Mouse (Mus musculus): ENCODE results near the gene Lrrc2. TPM values are rescaled to one million over a fixed set of nuclear protein-coding genes. Genes with fewer than 3 reads are reported as not detected.

The Lrrc2 gene
- polyA plus RNA-seq (2014; fragmentation: Nextera tagmentation; extraction: Ambion mirVana): 1.3 and 1.5 TPM in 2 replicates

DNA sequence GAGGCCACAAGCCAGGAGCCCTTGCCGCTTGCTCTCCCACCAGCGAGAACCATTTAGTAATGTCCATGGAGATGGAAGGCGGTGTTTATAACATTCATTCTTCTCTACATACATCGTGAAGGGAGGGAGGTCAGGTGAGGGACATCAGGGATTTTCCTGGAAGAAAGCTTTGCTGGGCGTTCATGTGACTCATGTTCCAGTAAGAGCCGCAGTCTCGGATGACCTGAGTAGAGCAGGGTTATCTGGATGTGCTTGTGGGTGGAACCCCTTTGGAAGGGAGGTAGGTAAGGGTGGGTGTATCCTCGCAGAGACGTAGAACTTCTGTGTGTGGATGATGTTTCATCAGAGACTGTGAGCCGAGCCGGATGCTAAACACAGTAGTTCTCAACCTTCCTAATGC is at the start of gene Lrrc2:
Gene Lrrc2, plus strand, starts transcription at position 149 of the 400 bp plus-strand sequence.
- H3K27ac ChIP-seq (ENCODE audit: low read depth, low read length): no peak within 1 kb of the TSS

DNA sequence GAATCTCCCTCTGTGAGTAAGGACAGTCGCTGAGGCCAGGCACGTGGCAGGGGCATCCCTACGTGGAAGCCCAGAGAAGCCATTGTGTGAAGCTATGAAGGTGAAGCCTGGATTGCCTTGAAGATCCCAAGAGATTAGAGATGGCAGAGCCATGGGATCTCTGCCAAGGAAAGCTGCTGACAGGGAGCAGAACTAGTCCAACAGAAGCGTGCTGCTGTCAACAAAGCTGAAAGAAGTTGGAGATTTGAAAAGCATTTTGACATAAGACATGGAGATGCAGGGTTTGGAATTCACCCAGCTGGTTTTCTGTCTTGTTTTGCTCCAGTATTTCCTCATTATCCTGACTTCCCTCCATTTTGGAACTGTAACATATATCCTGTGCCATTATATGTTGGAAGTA is 49.1 kb upstream of the Lrrc2 start:
- ATAC-seq (ENCODE audit: low read depth): no peak
- H3K36me3 ChIP-seq (ENCODE audit: control insufficient read depth, insufficient read depth, low read length): no peaks in the 10 kb centered on the region
- H3K4me1 ChIP-seq (ENCODE audit: control insufficient read depth, insufficient read depth, low read length): no peaks in the 10 kb centered on the region
- no peak overlapping the region for H3K27ac ChIP-seq (ENCODE audit: low read depth, low read length)
- WGBS: 95% methylated on average over 4 of the region's 4 CpGs
- H3K27me3 ChIP-seq (ENCODE audit: control insufficient read depth, insufficient read depth, low read length): no peaks in the 10 kb centered on the region
- no peaks in the 10 kb centered on the region for H3K9me3 ChIP-seq (ENCODE audit: control insufficient read depth, low read length)
- no peak overlapping the region for H3K4me3 ChIP-seq (ENCODE audit: low read depth, low read length)
- no peak overlapping the region for H3K4me2 ChIP-seq (ENCODE audit: low read depth, low read length)
- H3K9ac ChIP-seq (replicated peaks; ENCODE audit: low read depth, low read length): no peak overlapping the region

More for the DNA sequence above, at the start of gene Lrrc2:
- no peak within 1 kb of the TSS for H3K9ac ChIP-seq (replicated peaks; ENCODE audit: low read depth, low read length)
- ATAC-seq (ENCODE audit: low read depth): no peak
- WGBS: 90% methylated on average over 11 of the region's 11 CpGs
- H3K4me1 ChIP-seq (ENCODE audit: control insufficient read depth, insufficient read depth, low read length): peaks cover 2% of the 10 kb centered on the region; the same call in 1 of the 2 replicates
- H3K4me3 ChIP-seq (ENCODE audit: low read depth, low read length): no peak within 1 kb of the TSS
- H3K4me2 ChIP-seq (ENCODE audit: low read depth, low read length): no peak within 1 kb of the TSS
- no peaks in the 10 kb centered on the region for H3K36me3 ChIP-seq (ENCODE audit: control insufficient read depth, insufficient read depth, low read length)
- no peaks in the 10 kb centered on the region for H3K9me3 ChIP-seq (ENCODE audit: control insufficient read depth, low read length)
- peaks cover under 1% of the 10 kb centered on the region; the same call in 1 of the 2 replicates for H3K27me3 ChIP-seq (ENCODE audit: control insufficient read depth, insufficient read depth, low read length)

- Histone ChIP-seq H3K27me3 (ENCODE audit: control insufficient read depth, insufficient read depth, low read length) (no peaks in the 10 kb centered on the region), H3K4me1 (ENCODE audit: control insufficient read depth, insufficient read depth, low read length) (no peaks in the 10 kb centered on the region), H3K9ac (replicated peaks; ENCODE audit: low read depth, low read length) (no peak overlapping the region), H3K27ac (ENCODE audit: low read depth, low read length) (no peak overlapping the region), H3K4me3 (ENCODE audit: low read depth, low read length) (no peak overlapping the region), H3K36me3 (ENCODE audit: control insufficient read depth, insufficient read depth, low read length) (no peaks in the 10 kb centered on the region), H3K9me3 (ENCODE audit: control insufficient read depth, low read length) (no peaks in the 10 kb centered on the region), H3K4me2 (ENCODE audit: low read depth, low read length) (no peak overlapping the region)
- no peak for ATAC-seq (ENCODE audit: low read depth)
- 94% methylated on average over 11 of the region's 11 CpGs for WGBS
Measured at GRCm38 (mm10) chr9:110907201-110907837, 44.0 kb upstream of the Lrrc2 start.

DNA sequence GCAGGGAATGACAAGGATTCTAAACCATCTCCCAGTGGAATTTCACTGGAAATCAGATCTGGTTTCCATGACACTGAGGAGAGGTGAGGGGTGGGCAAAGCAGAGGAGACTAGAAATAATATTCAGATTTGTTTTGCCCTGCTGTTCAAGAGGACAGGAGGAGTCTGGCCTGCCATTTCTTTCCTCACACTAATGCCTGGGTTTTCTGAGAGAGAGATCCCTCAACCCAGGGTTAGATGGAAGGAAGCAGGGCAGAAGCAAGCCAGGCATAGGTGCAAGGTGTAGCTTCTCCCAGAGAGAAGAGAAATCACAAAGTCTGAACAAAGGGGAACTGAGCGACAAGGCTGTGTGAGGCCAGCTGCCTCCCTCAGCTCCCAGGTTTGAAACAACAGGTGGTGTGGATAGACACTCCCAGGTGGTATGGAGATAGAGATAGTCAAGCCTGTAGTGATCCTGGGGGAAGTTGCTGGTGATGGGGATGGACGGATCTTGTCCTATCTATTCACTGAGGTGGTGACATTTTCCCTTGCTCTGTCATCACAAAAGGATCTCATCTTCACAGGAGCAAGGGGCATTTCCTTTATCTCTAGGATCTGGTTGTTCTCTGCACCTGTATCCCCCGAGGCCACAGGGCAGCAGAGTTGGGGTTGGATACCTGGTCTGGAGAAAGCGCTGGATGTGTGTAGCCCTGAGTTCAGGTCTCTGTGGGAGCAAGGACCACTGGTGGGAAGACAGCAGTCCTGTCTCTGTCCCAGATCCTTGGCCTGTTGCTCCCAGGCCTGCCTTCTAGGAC is 43.3 kb upstream of the Lrrc2 start:
- Histone ChIP-seq H3K4me2 (ENCODE audit: low read depth, low read length) (no peak overlapping the region), H3K4me1 (ENCODE audit: control insufficient read depth, insufficient read depth, low read length) (no peaks in the 10 kb centered on the region), H3K9ac (replicated peaks; ENCODE audit: low read depth, low read length) (no peak overlapping the region), H3K27ac (ENCODE audit: low read depth, low read length) (no peak overlapping the region), H3K27me3 (ENCODE audit: control insufficient read depth, insufficient read depth, low read length) (no peaks in the 10 kb centered on the region), H3K36me3 (ENCODE audit: control insufficient read depth, insufficient read depth, low read length) (no peaks in the 10 kb centered on the region), H3K9me3 (ENCODE audit: control insufficient read depth, low read length) (no peaks in the 10 kb centered on the region), H3K4me3 (ENCODE audit: low read depth, low read length) (no peak overlapping the region)
- no peak for ATAC-seq (ENCODE audit: low read depth)
- WGBS: 81% methylated on average over 4 of the region's 4 CpGs

GRCm38 (mm10) chr9:110908631-110909016 is 42.7 kb upstream of the Lrrc2 start:
- H3K36me3 ChIP-seq (ENCODE audit: control insufficient read depth, insufficient read depth, low read length): no peaks in the 10 kb centered on the region
- no peak overlapping the region for H3K27ac ChIP-seq (ENCODE audit: low read depth, low read length)
- ATAC-seq (ENCODE audit: low read depth): no peak
- H3K27me3 ChIP-seq (ENCODE audit: control insufficient read depth, insufficient read depth, low read length): no peaks in the 10 kb centered on the region
- no peak overlapping the region for H3K9ac ChIP-seq (replicated peaks; ENCODE audit: low read depth, low read length)
- H3K4me3 ChIP-seq (ENCODE audit: low read depth, low read length): no peak overlapping the region
- no peaks in the 10 kb centered on the region for H3K4me1 ChIP-seq (ENCODE audit: control insufficient read depth, insufficient read depth, low read length)
- WGBS: 96% methylated on average over 3 of the region's 3 CpGs
- no peaks in the 10 kb centered on the region for H3K9me3 ChIP-seq (ENCODE audit: control insufficient read depth, low read length)
- H3K4me2 ChIP-seq (ENCODE audit: low read depth, low read length): no peak overlapping the region

DNA sequence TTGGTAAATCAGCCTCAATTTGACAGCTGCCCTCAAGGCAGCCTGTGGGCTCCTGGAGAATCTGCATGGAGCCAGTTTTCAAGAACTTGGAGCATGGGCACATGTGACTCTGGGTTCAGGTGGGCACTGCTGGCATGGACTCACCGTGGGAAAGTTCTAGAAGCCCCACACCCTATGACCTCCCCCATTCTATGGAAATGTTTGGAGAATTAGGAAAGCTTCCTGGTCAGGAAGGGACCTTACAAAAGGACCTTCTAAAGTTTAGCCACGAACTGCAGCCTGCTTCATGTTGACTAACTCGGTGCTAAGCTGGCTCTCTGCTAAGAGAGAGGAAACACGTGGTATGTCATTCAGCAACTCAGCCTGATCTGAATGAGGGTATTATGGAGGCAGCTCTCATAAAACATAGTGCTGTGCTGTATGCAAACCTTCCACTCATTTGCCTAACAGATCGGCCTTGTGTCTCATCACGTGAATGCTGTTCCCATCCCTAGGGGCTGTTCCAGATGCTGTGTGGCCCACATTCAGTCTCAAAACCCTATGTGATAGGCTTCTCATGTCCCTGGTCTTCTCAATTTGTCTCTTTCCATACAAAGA is 41.9 kb upstream of the Lrrc2 start:
- Histone ChIP-seq H3K27ac (ENCODE audit: low read depth, low read length) (no peak overlapping the region), H3K9ac (replicated peaks; ENCODE audit: low read depth, low read length) (no peak overlapping the region), H3K4me1 (ENCODE audit: control insufficient read depth, insufficient read depth, low read length) (no peaks in the 10 kb centered on the region), H3K9me3 (ENCODE audit: control insufficient read depth, low read length) (no peaks in the 10 kb centered on the region), H3K36me3 (ENCODE audit: control insufficient read depth, insufficient read depth, low read length) (no peaks in the 10 kb centered on the region), H3K4me2 (ENCODE audit: low read depth, low read length) (no peak overlapping the region), H3K4me3 (ENCODE audit: low read depth, low read length) (no peak overlapping the region), H3K27me3 (ENCODE audit: control insufficient read depth, insufficient read depth, low read length) (no peaks in the 10 kb centered on the region)
- 75% methylated on average over 6 of the region's 6 CpGs for WGBS
- ATAC-seq (ENCODE audit: low read depth): no peak

DNA sequence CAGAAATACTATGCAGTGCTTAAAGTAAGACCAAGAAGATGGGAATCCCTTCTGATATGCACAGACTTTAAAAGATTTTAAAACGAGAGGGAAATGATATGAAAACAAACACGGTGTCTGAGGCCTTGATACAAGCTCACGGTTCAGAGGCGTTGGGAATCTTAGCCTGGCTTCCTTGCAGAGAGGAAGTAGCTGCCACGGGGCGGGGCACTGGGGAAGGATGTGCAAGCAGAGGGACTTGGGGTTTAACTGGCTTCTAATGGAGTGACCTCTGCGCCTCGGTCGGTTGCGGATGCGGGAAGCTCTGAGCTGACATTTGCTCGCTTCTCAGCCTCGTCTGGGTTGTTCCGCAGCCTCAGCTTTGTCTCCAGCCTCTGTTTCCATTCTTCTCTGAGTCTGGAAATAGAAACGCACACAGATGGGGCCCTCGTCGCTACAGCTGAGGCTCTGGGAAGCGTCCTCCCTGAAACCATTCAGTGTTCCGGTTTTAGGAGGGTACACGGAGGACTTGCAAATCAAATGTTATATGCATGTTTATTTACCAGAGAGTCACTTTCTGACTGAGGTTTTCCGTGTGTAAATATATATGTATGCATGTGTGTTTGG is 36.6 kb upstream of the Lrrc2 start:
- 52% methylated on average over 21 of the region's 21 CpGs for WGBS

DNA sequence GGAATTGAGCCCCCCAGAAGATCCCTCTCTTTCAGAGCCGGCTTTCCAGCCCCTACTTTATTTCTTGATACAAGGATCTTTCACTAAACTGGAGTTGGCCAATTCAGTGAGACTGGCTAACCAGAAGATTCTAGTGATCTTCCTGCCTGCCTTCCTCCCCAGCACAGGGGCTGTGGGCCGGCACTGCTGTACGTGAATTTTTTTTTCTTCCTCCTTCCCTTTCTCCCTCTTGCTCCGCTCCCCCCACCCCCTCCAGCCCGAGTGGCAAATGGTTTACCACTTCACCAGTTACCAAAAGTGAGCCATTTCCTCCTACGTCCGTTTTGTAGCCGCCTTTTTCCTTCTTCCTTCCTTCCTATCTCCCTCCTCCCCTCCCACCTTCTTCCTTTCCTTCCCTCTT is 35.9 kb upstream of the Lrrc2 start:
- H3K27ac ChIP-seq (ENCODE audit: low read depth, low read length): no peak overlapping the region
- 80% methylated on average over 8 of the region's 8 CpGs for WGBS
- no peak overlapping the region for H3K4me3 ChIP-seq (ENCODE audit: low read depth, low read length)
- H3K36me3 ChIP-seq (ENCODE audit: control insufficient read depth, insufficient read depth, low read length): no peaks in the 10 kb centered on the region
- H3K9me3 ChIP-seq (ENCODE audit: control insufficient read depth, low read length): no peaks in the 10 kb centered on the region
- H3K9ac ChIP-seq (replicated peaks; ENCODE audit: low read depth, low read length): no peak overlapping the region
- H3K27me3 ChIP-seq (ENCODE audit: control insufficient read depth, insufficient read depth, low read length): no peaks in the 10 kb centered on the region
- no peaks in the 10 kb centered on the region for H3K4me1 ChIP-seq (ENCODE audit: control insufficient read depth, insufficient read depth, low read length)
- no peak overlapping the region for H3K4me2 ChIP-seq (ENCODE audit: low read depth, low read length)
- no peak for ATAC-seq (ENCODE audit: low read depth)

More for the DNA sequence above, 36.6 kb upstream of the Lrrc2 start:
- no peak for ATAC-seq (ENCODE audit: low read depth)
- no peaks in the 10 kb centered on the region for H3K27me3 ChIP-seq (ENCODE audit: control insufficient read depth, insufficient read depth, low read length)
- no peaks in the 10 kb centered on the region for H3K4me1 ChIP-seq (ENCODE audit: control insufficient read depth, insufficient read depth, low read length)
- no peak overlapping the region for H3K9ac ChIP-seq (replicated peaks; ENCODE audit: low read depth, low read length)
- no peak overlapping the region for H3K4me2 ChIP-seq (ENCODE audit: low read depth, low read length)
- H3K4me3 ChIP-seq (ENCODE audit: low read depth, low read length): no peak overlapping the region
- H3K36me3 ChIP-seq (ENCODE audit: control insufficient read depth, insufficient read depth, low read length): no peaks in the 10 kb centered on the region
- no peaks in the 10 kb centered on the region for H3K9me3 ChIP-seq (ENCODE audit: control insufficient read depth, low read length)
- no peak overlapping the region for H3K27ac ChIP-seq (ENCODE audit: low read depth, low read length)

GRCm38 (mm10) chr9:110916786-110917185 is 34.6 kb upstream of the Lrrc2 start, which contains the start of gene Fam240a:
Gene Fam240a, minus strand, starts transcription at chr9:110916861.
- Histone ChIP-seq H3K4me2 (ENCODE audit: low read depth, low read length) (no peak within 1 kb of the TSS), H3K27me3 (ENCODE audit: control insufficient read depth, insufficient read depth, low read length) (no peaks in the 10 kb centered on the region), H3K27ac (ENCODE audit: low read depth, low read length) (no peak within 1 kb of the TSS), H3K9me3 (ENCODE audit: control insufficient read depth, low read length) (no peaks in the 10 kb centered on the region), H3K36me3 (ENCODE audit: control insufficient read depth, insufficient read depth, low read length) (no peaks in the 10 kb centered on the region), H3K4me3 (ENCODE audit: low read depth, low read length) (no peak within 1 kb of the TSS), H3K4me1 (ENCODE audit: control insufficient read depth, insufficient read depth, low read length) (no peaks in the 10 kb centered on the region), H3K9ac (replicated peaks; ENCODE audit: low read depth, low read length) (no peak within 1 kb of the TSS)
- WGBS: 91% methylated on average over 7 of the region's 7 CpGs
- no peak for ATAC-seq (ENCODE audit: low read depth)
